Mouse (Mus musculus) megakaryocyte, embryonic 14.5 days (primary cell): ENCODE data around the gene Ass1. TPM values are rescaled to one million over a fixed set of nuclear protein-coding genes. Genes with fewer than 3 reads are reported as not detected.
A peak's percentile ranks its signal among the peaks of the same experiment; 100 is the strongest.

Experiments
- H3K27me3 ChIP-seq: replicated peaks from 2 replicates; pipeline ENCODE3; 2012; ENCODE audit warnings: inconsistent platforms
- H3K36me3 ChIP-seq: replicated peaks from 2 replicates; pipeline ENCODE3; 2012; ENCODE audit warnings: low read length, inconsistent platforms, mixed read lengths
- H3K4me1 ChIP-seq: 2 replicates; pipeline ENCODE4 v1.6.1; 2012; ENCODE audit warnings: inconsistent platforms
- H3K4me3 ChIP-seq: replicated peaks from 2 replicates; pipeline ENCODE3; 2012; ENCODE audit warnings: moderate library complexity, mild to moderate bottlenecking, inconsistent platforms
- H3K9me3 ChIP-seq: 2 replicates; pipeline ENCODE4 v1.6.1; 2012; ENCODE audit warnings: inconsistent platforms
- FLI1 ChIP-seq: IDR thresholded peaks from 2 replicates; pipeline ENCODE4 v1.6.1; 2012; ENCODE audit warnings: low read length, inconsistent platforms, mixed read lengths
- GATA1 ChIP-seq: IDR thresholded peaks from 3 replicates; pipeline ENCODE4 v1.6.1; 2012; ENCODE audit warnings: mixed read lengths, low read length, inconsistent platforms, borderline replicate concordance
- polyA plus RNA-seq: library from polyadenylated mRNA; stranded (reverse); fragments of >175 nt; gene quantifications from 2 replicates; pipeline ENCODE4 v1.2.3, GENCODE M21; 2012; ENCODE audit warnings: low replicate concordance; ENCODE audit not compliant: insufficient read depth

Ass1 gene
- polyA plus RNA-seq, 1 experiment: 11.2 TPM

DNA sequence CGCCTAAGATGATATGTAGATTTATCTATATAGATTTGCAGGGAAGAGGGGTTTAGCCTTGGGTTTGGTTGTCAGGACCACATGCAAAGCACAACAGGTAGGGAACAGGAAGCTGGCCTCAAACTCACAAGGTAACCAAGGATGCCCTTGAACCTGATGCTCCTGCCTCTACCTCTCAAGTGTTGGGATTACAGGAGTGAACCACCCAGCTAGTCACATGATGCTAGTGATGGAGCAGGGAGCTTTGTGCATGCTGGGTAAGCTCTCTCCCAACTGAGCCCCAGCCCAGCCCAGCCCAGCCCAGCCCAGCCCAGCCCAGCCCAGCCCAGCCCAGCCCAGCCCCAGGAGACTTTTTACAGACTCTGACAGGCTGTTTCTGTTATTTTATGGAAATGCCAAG, 2.5 kb upstream of the Ass1 start:
- TF ChIP-seq FLI1: no peak
- no peak for TF ChIP-seq GATA1
- peaks cover 70% of the 10 kb centered on the region for H3K4me1 ChIP-seq

DNA sequence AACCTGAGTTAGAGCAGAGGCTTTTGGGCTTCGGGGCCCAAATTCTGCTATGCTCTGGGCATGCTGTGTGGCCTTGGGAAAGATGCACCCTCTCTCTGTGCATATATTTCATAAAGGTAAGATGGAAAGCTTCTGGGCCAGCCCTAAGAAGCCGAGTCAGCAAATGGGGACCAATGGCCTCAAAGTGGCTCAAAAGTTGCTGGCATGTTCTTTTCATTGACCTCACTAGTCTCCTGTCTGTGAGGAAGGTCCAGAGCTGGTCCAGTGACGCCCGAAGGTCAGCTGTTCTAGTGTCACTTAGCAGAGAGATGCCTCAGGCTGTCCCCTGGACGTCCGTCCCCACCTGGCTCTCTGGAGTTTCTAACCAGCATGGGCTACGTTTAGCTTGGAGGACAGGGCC, 1.1 kb upstream of the Ass1 start:
- H3K4me3 ChIP-seq: no peak overlapping the region
- 0 out of 2 replicates have a peak, but pooled peaks cover 1% of the 10 kb centered on the region for H3K9me3 ChIP-seq
- no peak for TF ChIP-seq GATA1
- no peak for TF ChIP-seq FLI1
- H3K27me3 ChIP-seq: peaks cover 46% of the 10 kb centered on the region
- peaks cover 2% of the 10 kb centered on the region for H3K36me3 ChIP-seq
- H3K4me1 ChIP-seq: peaks cover 74% of the 10 kb centered on the region

More for the DNA sequence above, 2.5 kb upstream of the Ass1 start:
- H3K9me3 ChIP-seq: no peaks in the 10 kb centered on the region
- no peaks in the 10 kb centered on the region for H3K36me3 ChIP-seq
- no peak overlapping the region for H3K4me3 ChIP-seq
- H3K27me3 ChIP-seq: peaks cover 58% of the 10 kb centered on the region

DNA sequence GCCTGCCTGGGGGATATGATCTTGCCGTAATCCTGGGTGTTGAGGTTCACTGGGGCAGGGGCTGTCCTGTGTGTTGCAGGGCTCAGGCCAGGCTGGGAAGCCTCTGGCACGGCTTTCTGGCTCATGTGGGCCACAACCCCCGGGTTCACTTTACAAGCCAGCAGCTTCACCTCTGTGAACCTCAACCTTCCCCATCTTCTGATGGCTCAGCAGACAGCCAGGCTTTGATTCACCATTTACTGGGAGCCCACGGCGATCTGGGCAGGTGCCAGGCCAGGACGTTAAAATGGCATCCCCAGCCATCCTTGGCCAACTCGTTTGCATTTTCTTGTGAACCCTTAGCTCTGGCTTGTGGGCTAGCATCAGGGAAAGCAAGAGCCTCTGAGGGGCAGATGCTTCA, 527 bp upstream of the Ass1 start:
- peaks cover 40% of the 10 kb centered on the region for H3K27me3 ChIP-seq
- peak overlapping the region; percentile 93 for H3K4me3 ChIP-seq
- H3K9me3 ChIP-seq: 0 out of 2 replicates have a peak, but pooled peaks cover 5% of the 10 kb centered on the region
- peaks cover 68% of the 10 kb centered on the region for H3K4me1 ChIP-seq
- TF ChIP-seq FLI1: no peak
- TF ChIP-seq GATA1: no peak
- peaks cover 8% of the 10 kb centered on the region for H3K36me3 ChIP-seq

DNA sequence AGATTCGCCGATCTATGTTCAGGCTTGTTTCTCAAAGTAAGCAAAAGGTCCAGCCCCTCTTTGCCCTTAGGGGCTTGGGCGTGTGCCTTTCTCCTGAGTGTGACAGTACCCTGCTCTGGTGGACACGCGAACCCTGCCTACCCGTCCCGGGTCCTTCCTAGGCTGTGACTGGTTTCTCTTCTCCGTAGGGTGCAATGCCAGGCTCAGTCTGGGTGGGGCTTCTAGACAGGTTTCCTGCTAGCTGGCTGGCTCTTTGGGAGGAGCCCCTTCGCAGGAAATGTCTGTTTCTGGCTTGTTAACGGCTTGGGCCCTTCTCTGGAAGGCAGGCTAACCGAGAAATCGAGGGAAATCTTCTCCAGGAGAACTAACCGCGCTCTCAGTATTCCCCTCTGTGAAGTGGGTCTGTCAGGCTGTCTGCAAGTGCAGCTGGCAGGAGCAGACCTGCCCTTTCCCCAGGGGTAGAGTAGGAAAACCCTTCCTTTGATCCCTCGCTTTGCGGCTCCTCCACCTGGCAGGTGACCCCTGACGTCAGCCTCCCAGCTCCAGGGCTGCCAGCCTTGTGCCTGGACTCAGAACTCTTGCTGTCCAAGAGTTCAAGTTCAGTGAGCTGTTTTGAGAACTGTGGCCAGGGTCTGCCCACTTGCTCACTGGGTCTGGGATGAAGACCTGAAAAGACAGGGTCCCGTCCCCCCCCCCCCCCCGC, 827 bp downstream of the Ass1 start:
- Histone ChIP-seq H3K4me3 (peak overlapping the region; percentile 93), H3K9me3 (0 out of 2 replicates have a peak, but pooled peaks cover 5% of the 10 kb centered on the region), H3K27me3 (peaks cover 34% of the 10 kb centered on the region), H3K4me1 (peaks cover 65% of the 10 kb centered on the region), H3K36me3 (peaks cover 18% of the 10 kb centered on the region)
- TF ChIP-seq FLI1: no peak
- TF ChIP-seq GATA1: no peak

DNA sequence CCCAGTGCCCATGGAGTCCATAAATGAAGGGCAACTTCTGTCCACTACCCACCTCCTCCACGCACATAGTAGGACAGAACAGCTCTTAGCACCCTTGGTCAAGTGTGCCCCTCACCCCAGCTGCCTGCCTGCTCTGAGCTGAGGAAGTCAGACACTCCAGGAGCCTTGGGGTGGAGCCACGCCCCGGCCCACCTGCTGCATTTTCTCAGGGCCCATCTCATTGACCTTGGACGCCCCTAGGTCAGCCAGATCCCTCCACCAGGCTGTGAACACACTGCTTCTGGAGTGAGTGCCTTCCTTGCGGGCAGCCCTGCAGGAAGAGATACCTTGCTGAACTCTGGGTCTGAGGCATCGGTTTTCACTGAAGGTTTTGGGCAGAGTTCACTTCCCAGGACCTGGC, 1.6 kb downstream of the Ass1 start:
- Histone ChIP-seq H3K36me3 (peaks cover 25% of the 10 kb centered on the region), H3K4me1 (peaks cover 60% of the 10 kb centered on the region), H3K9me3 (0 out of 2 replicates have a peak, but pooled peaks cover 5% of the 10 kb centered on the region), H3K27me3 (peaks cover 34% of the 10 kb centered on the region), H3K4me3 (peak overlapping the region; percentile 73)
- TF ChIP-seq GATA1 (no peak), FLI1 (no peak)

DNA sequence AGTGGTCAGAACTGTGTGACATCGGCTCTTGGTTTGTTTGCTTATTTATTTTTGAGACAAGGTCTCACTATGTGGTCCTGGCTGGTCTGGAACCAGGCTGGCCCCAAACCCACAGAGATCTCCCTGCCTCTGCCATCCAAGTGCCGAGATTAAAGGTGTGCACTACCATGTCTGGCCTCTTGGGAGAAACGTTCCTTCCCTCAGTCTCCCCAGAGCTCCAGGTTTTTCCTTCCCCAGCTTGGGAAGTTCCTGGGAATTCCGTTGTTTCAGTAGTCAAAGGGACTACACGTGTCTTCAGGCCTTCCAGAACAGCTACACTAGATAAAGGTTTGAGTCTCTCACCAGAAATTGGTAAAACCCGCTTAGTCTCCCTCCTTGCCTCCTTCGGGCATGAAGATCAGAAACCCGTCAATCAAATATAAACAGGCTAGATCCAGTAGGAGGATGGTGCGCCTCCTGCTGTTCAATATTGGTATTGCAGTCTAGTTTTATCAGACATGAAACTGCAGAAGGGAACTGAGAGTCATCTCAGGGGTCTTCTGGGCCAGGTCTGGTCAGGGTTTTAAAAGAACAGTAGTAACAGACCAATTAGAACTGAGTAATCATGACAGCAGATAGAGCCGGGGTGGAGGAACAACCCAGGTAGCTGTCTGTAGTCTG, 2.5 kb downstream of the Ass1 start:
- H3K4me3 ChIP-seq: no peak overlapping the region
- H3K9me3 ChIP-seq: 0 out of 2 replicates have a peak, but pooled peaks cover 5% of the 10 kb centered on the region
- peaks cover 34% of the 10 kb centered on the region for H3K36me3 ChIP-seq
- H3K4me1 ChIP-seq: peaks cover 51% of the 10 kb centered on the region
- H3K27me3 ChIP-seq: peaks cover 34% of the 10 kb centered on the region
- TF ChIP-seq FLI1: no peak
- no peak for TF ChIP-seq GATA1

DNA sequence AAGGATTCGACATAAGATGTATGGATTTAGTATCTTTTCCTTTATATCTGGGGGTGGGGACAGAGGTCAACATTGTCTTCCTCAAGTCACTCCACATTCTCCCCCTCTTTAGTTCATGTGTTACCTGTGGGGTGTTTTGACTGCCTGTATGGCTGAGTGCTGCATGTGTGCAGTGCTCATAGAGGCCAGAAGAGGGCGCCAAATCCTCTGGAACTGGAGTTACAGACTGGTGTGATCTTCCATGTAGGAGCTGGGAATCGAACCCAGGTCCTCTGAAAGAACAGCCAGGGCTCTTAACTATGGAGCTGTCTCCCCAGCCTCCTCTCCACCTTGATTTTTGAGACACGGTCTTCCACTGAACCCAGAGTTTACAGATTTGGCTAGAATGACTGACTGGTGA, 3.9 kb downstream of the Ass1 start:
- H3K9me3 ChIP-seq: 0 out of 2 replicates have a peak, but pooled peaks cover 5% of the 10 kb centered on the region
- H3K36me3 ChIP-seq: peaks cover 44% of the 10 kb centered on the region
- no peak for TF ChIP-seq GATA1
- TF ChIP-seq FLI1: no peak
- peaks cover 41% of the 10 kb centered on the region for H3K4me1 ChIP-seq
- no peak overlapping the region for H3K4me3 ChIP-seq
- H3K27me3 ChIP-seq: peaks cover 25% of the 10 kb centered on the region

DNA sequence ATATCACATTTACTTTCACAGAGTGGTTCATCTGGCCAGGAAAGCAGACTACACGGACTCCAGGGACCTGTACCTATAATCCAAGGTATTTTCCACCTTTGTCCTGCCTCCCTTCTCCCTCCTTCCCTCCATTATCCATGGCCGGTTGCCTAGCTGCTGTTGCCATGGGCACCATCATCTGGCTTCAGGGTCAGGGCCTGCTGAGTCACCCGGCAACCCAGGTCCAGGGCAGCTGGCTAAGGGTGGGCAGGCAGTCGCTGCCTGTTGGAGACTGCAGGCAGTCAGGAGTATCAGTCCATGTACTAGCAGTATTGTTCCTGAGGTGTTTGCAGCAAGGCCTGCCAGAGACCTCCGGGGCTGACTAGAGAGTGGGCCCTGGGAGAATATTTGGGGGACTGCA, 4.7 kb downstream of the Ass1 start:
- 0 out of 2 replicates have a peak, but pooled peaks cover 5% of the 10 kb centered on the region for H3K9me3 ChIP-seq
- peaks cover 52% of the 10 kb centered on the region for H3K36me3 ChIP-seq
- H3K4me3 ChIP-seq: no peak overlapping the region
- peaks cover 22% of the 10 kb centered on the region for H3K27me3 ChIP-seq
- TF ChIP-seq FLI1 (no peak), GATA1 (no peak)
- H3K4me1 ChIP-seq: peaks cover 37% of the 10 kb centered on the region

DNA sequence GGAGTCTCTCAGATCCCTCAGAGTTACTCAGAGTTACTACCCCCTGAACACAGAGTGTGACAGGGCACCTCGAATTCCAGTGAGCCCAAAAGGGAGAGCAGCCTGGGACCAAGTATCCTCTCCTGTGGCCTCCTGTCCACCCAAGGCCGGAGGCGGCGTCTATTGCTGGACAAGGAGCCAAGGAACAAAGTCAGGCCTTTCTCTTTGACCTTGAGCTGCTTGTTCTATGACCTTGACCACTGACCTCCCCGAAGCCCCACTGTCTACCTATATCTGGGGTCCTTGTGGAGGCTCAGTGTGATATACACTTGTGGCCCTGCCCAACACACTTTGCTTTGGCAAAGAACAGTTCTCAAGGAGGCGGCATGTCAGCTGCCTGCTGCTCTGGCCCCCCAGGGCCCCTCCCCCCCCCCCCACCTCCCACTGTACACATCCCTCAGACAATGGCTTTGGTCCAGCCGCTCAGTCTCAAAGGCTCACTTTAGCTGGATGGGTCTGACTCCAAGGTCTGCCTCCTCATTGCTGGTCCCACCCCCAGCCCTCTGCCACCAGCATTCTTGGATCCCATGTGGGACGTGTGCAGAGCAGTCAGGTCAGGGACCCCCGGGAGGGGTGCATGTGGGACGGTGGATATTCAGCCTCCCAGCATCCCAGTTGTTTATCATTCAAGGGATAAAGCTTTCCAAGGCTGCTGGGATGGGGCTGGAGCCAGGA, 6.3 kb downstream of the Ass1 start:
- Histone ChIP-seq H3K27me3 (peaks cover 14% of the 10 kb centered on the region), H3K4me1 (peaks cover 21% of the 10 kb centered on the region), H3K9me3 (0 out of 2 replicates have a peak, but pooled peaks cover 5% of the 10 kb centered on the region), H3K36me3 (peaks cover 65% of the 10 kb centered on the region), H3K4me3 (no peak overlapping the region)
- TF ChIP-seq GATA1 (no peak), FLI1 (no peak)
